Mouse (Mus musculus) forebrain, embryonic 13.5 days (tissue): ENCODE results near the gene Thy1. TPM values are rescaled to one million over a fixed set of nuclear protein-coding genes. Genes with fewer than 3 reads are reported as not detected.
A peak's percentile ranks its signal among the peaks of the same experiment; 100 is the strongest.

Source experiments
- ATAC-seq: fragments of 200-750 bp; cut with Nextera tagmentation; 2 replicates; pipeline ENCODE4 v1.8.0; 2017
- H3K27ac ChIP-seq: fragments of 300-500 bp; sonication (generic); 2 replicates; pipeline ENCODE4 v1.5.1; 2015; ENCODE audit warnings: inconsistent platforms, mild to moderate bottlenecking, moderate library complexity
- H3K27me3 ChIP-seq: fragments of 300-500 bp; sonication (generic); 2 replicates; pipeline ENCODE4 v1.6.1; 2015; ENCODE audit warnings: mild to moderate bottlenecking, inconsistent platforms
- H3K36me3 ChIP-seq: fragments of 300-500 bp; sonication (generic); 2 replicates; pipeline ENCODE4 v1.6.1; 2015; ENCODE audit warnings: mild to moderate bottlenecking, inconsistent platforms; ENCODE audit not compliant: poor library complexity, severe bottlenecking
- H3K4me1 ChIP-seq: fragments of 300-500 bp; sonication (generic); 2 replicates; pipeline ENCODE4 v1.6.1; 2015; ENCODE audit warnings: inconsistent platforms
- H3K4me2 ChIP-seq: fragments of 300-500 bp; sonication (generic); 2 replicates; pipeline ENCODE4 v1.6.1; 2015; ENCODE audit warnings: inconsistent platforms, mild to moderate bottlenecking, moderate library complexity
- H3K4me3 ChIP-seq: fragments of 300-500 bp; sonication (generic); 2 replicates; pipeline ENCODE4 v1.5.1; 2015; ENCODE audit warnings: mild to moderate bottlenecking, inconsistent platforms
- H3K9ac ChIP-seq: fragments of 300-500 bp; sonication (generic); 2 replicates; pipeline ENCODE4 v1.6.1; 2015; ENCODE audit warnings: mild to moderate bottlenecking, inconsistent platforms
- H3K9me3 ChIP-seq: fragments of 300-500 bp; sonication (generic); replicated peaks from 2 replicates; pipeline ENCODE4 v1.6.1; 2016; ENCODE audit warnings: inconsistent platforms
- WGBS: fragments of 180-500 bp; shearing (Covaris S2); methylation state at CpG from one replicate; pipeline ENCODE4 v1.1.7; 2015; 5-methylcytosine and 5-hydroxymethylcytosine counted together
- polyA plus RNA-seq: library from polyadenylated mRNA; unstranded; fragments of >200 nt; fragmentation: Nextera tagmentation; extraction: Ambion mirVana; gene quantifications from 2 replicates; pipeline ENCODE4 v1.2.1, GENCODE M21; 2015

The Thy1 gene
- polyA plus RNA-seq, 1 experiment from 2014 or later = 0.31 TPM

- no peak for ATAC-seq
- Histone ChIP-seq H3K36me3 (no peaks in the 10 kb centered on the region), H3K4me2 (no peak overlapping the region), H3K9me3 (no peaks in the 10 kb centered on the region), H3K4me3 (no peak overlapping the region), H3K4me1 (no peaks in the 10 kb centered on the region), H3K9ac (no peak overlapping the region), H3K27me3 (peaks cover 22% of the 10 kb centered on the region), H3K27ac (no peak overlapping the region)
- WGBS = 91% methylated on average over 8 of the region's 8 CpGs
These were observed 6.4 kb downstream of the Thy1 start for GRCm38 (mm10) chr9:44049381-44050165.

- WGBS = 69% methylated on average over 3 of the region's 3 CpGs
- H3K9me3 ChIP-seq = no peaks in the 10 kb centered on the region; the same call in 1 of the 2 replicates
- ATAC-seq = no peak
- no peak overlapping the region for H3K9ac ChIP-seq
- H3K4me1 ChIP-seq = no peaks in the 10 kb centered on the region
- H3K4me2 ChIP-seq = no peak overlapping the region
- no peak overlapping the region for H3K4me3 ChIP-seq
- H3K36me3 ChIP-seq = no peaks in the 10 kb centered on the region
- H3K27me3 ChIP-seq = peaks cover 4% of the 10 kb centered on the region; the same call in 1 of the 2 replicates
- H3K27ac ChIP-seq = no peak overlapping the region
These were observed 9.7 kb downstream of the Thy1 start for GRCm38 (mm10) chr9:44052855-44053254.

- WGBS = 78% methylated on average over 1 of the region's 1 CpGs
- no peak overlapping the region for H3K4me2 ChIP-seq
- no peak overlapping the region for H3K9ac ChIP-seq
These were observed 10.8 kb downstream of the Thy1 start for GRCm38 (mm10) chr9:44053936-44054335.

GRCm38 (mm10) chr9:44058606-44059005 lies 15.4 kb downstream of the Thy1 start:
- ATAC-seq = no peak
- H3K4me3 ChIP-seq = no peak overlapping the region
- 89% methylated on average over 6 of the region's 6 CpGs for WGBS

More at GRCm38 (mm10) chr9:44053936-44054335, 10.8 kb downstream of the Thy1 start:
- H3K36me3 ChIP-seq = no peaks in the 10 kb centered on the region
- no peak overlapping the region for H3K4me3 ChIP-seq
- H3K9me3 ChIP-seq = no peaks in the 10 kb centered on the region; the same call in 1 of the 2 replicates
- H3K4me1 ChIP-seq = no peaks in the 10 kb centered on the region
- peaks cover 4% of the 10 kb centered on the region; the same call in 1 of the 2 replicates for H3K27me3 ChIP-seq
- ATAC-seq = no peak
- H3K27ac ChIP-seq = no peak overlapping the region

GRCm38 (mm10) chr9:44065177-44065576 lies 22.0 kb downstream of the Thy1 start:
- 52% methylated on average over 1 of the region's 1 CpGs for WGBS
- H3K27me3 ChIP-seq = peaks cover 6% of the 10 kb centered on the region; the same call in 1 of the 2 replicates
- no peak overlapping the region for H3K4me2 ChIP-seq
- H3K4me1 ChIP-seq = peaks cover 9% of the 10 kb centered on the region
- ATAC-seq = no peak
- H3K4me3 ChIP-seq = no peak overlapping the region
- no peak overlapping the region for H3K9ac ChIP-seq
- H3K9me3 ChIP-seq = no peaks in the 10 kb centered on the region
- no peaks in the 10 kb centered on the region for H3K36me3 ChIP-seq
- H3K27ac ChIP-seq = no peak overlapping the region

More at GRCm38 (mm10) chr9:44058606-44059005, 15.4 kb downstream of the Thy1 start:
- H3K4me2 ChIP-seq = no peak overlapping the region
- no peaks in the 10 kb centered on the region for H3K36me3 ChIP-seq
- no peak overlapping the region for H3K9ac ChIP-seq
- no peaks in the 10 kb centered on the region for H3K4me1 ChIP-seq
- no peaks in the 10 kb centered on the region; the same call in 1 of the 2 replicates for H3K9me3 ChIP-seq
- H3K27me3 ChIP-seq = peaks cover 7% of the 10 kb centered on the region; the same call in 1 of the 2 replicates
- H3K27ac ChIP-seq = no peak overlapping the region

GRCm38 (mm10) chr9:44066785-44067225 lies 23.6 kb downstream of the Thy1 start, which contains the start of gene Usp2:
TSS of gene Usp2 (plus strand) at chr9:44067021.
- H3K9me3 ChIP-seq = no peaks in the 10 kb centered on the region
- H3K27ac ChIP-seq = no peak within 1 kb of the TSS; the same call in 1 of the 2 replicates
- peak; percentile 98 for ATAC-seq
- peaks cover 24% of the 10 kb centered on the region for H3K4me1 ChIP-seq
- H3K9ac ChIP-seq = peak within 1 kb of the TSS; percentile 63
- peak within 1 kb of the TSS; percentile 83 for H3K4me2 ChIP-seq
- H3K27me3 ChIP-seq = peaks cover 8% of the 10 kb centered on the region; the same call in 1 of the 2 replicates
- H3K4me3 ChIP-seq = peak within 1 kb of the TSS; percentile 48
- H3K36me3 ChIP-seq = no peaks in the 10 kb centered on the region
- under 1% methylated on average over 37 of the region's 38 CpGs for WGBS

- 12% methylated on average over 15 of the region's 15 CpGs for WGBS
- Histone ChIP-seq H3K27ac (no peak overlapping the region), H3K4me3 (peak overlapping the region; percentile 48), H3K36me3 (no peaks in the 10 kb centered on the region), H3K4me2 (peak overlapping the region; percentile 83), H3K9me3 (no peaks in the 10 kb centered on the region), H3K9ac (peak overlapping the region; percentile 63), H3K4me1 (peaks cover 30% of the 10 kb centered on the region), H3K27me3 (peaks cover 8% of the 10 kb centered on the region; the same call in 1 of the 2 replicates)
- no peak; the same call in 1 of the 2 replicates for ATAC-seq
These were observed 24.2 kb downstream of the Thy1 start for GRCm38 (mm10) chr9:44067241-44067959.

GRCm38 (mm10) chr9:44067960-44068330 lies 24.8 kb downstream of the Thy1 start:
- Histone ChIP-seq H3K27me3 (peaks cover 8% of the 10 kb centered on the region; the same call in 1 of the 2 replicates), H3K36me3 (no peaks in the 10 kb centered on the region), H3K27ac (no peak overlapping the region), H3K9ac (no peak overlapping the region), H3K4me3 (no peak overlapping the region), H3K9me3 (no peaks in the 10 kb centered on the region), H3K4me1 (peaks cover 36% of the 10 kb centered on the region), H3K4me2 (no peak overlapping the region)
- no peak for ATAC-seq
- WGBS = 83% methylated on average over 6 of the region's 6 CpGs

GRCm38 (mm10) chr9:44069252-44069651 lies 26.1 kb downstream of the Thy1 start:
- Histone ChIP-seq H3K27me3 (0 out of 2 replicates have a peak, but pooled peaks cover 8% of the 10 kb centered on the region), H3K4me3 (no peak overlapping the region), H3K9ac (no peak overlapping the region), H3K4me1 (peaks cover 42% of the 10 kb centered on the region), H3K36me3 (no peaks in the 10 kb centered on the region), H3K9me3 (no peaks in the 10 kb centered on the region), H3K27ac (no peak overlapping the region), H3K4me2 (no peak overlapping the region)
- 36% methylated on average over 7 of the region's 7 CpGs for WGBS
- ATAC-seq = no peak

GRCm38 (mm10) chr9:44070113-44070843 lies 27.1 kb downstream of the Thy1 start:
- Histone ChIP-seq H3K27ac (no peak overlapping the region), H3K4me2 (no peak overlapping the region), H3K9ac (no peak overlapping the region), H3K9me3 (no peaks in the 10 kb centered on the region), H3K4me3 (no peak overlapping the region), H3K4me1 (peaks cover 42% of the 10 kb centered on the region), H3K36me3 (no peaks in the 10 kb centered on the region), H3K27me3 (0 out of 2 replicates have a peak, but pooled peaks cover 8% of the 10 kb centered on the region)
- WGBS = 83% methylated on average over 14 of the region's 14 CpGs
- ATAC-seq = no peak

- Histone ChIP-seq H3K27ac (no peak overlapping the region), H3K4me3 (no peak overlapping the region), H3K36me3 (no peaks in the 10 kb centered on the region), H3K4me1 (peaks cover 42% of the 10 kb centered on the region), H3K4me2 (no peak overlapping the region), H3K27me3 (0 out of 2 replicates have a peak, but pooled peaks cover 8% of the 10 kb centered on the region), H3K9ac (no peak overlapping the region), H3K9me3 (no peaks in the 10 kb centered on the region)
- ATAC-seq = no peak
- 51% methylated on average over 8 of the region's 8 CpGs for WGBS
These were observed 27.7 kb downstream of the Thy1 start for GRCm38 (mm10) chr9:44070844-44071231.
